Mouse (Mus musculus): Measurements from ENCODE around the gene Tor1aip1. TPM values are rescaled to one million over a fixed set of nuclear protein-coding genes. Genes with fewer than 3 reads are reported as not detected.

Tor1aip1 gene
- total RNA-seq (2023), result 201 and 223 TPM in 2 replicates

GRCm38 (mm10) chr1:156035930-156036737 lies at the start of gene Tor1aip1:
Gene Tor1aip1, minus strand, starts transcription at chr1:156036480.

GRCm38 (mm10) chr1:156035269-156035929 lies 881 bp downstream of the Tor1aip1 start, which contains the start of gene Tor1aip2:
Gene Tor1aip2, plus strand, starts transcription at chr1:156035403.

GRCm38 (mm10) chr1:155973068-155973718 lies 63.1 kb downstream of the Tor1aip1 start, which contains the start of gene Cep350:
Gene Cep350, minus strand, starts transcription at chr1:155973255.

Other genes with a start within 250 kb of the Tor1aip1 start
- 100 and 116 TPM in 2 replicates for gene Qsox1, start 223.6 kb downstream of the Tor1aip1 start, total RNA-seq (2023)
- gene Cep350, start 63.2 kb downstream of the Tor1aip1 start, total RNA-seq (2023), result 61.8 and 75.6 TPM in 2 replicates
- 53.0 and 62.0 TPM in 2 replicates for gene Tor1aip2, start 1.1 kb downstream of the Tor1aip1 start, total RNA-seq (2023)
- not detected in 2 replicates for gene Fam163a, start 168.5 kb upstream of the Tor1aip1 start, total RNA-seq (2023)